Mouse (Mus musculus) cerebellum, adult (tissue): ENCODE measurements around the gene Rpap3.

ENCODE experiments used
- ATAC-seq: cut with Nextera tagmentation; 2 replicates; pipeline ENCODE4 v1.9.2; 2017; ENCODE audit warnings: mild to moderate bottlenecking, moderate library complexity, mixed read lengths; ENCODE audit not compliant: insufficient number of reproducible peaks, low FRiP score, low TSS enrichment

Gene Rpap3

GRCm38 (mm10) chr15:97658755-97659116, 46.9 kb downstream of the Rpap3 start:
- ATAC-seq: no peak

GRCm38 (mm10) chr15:97657856-97658754, 47.5 kb downstream of the Rpap3 start:
- 0 out of 2 replicates have a peak, but pooled peaks have one; percentile 26 for ATAC-seq

GRCm38 (mm10) chr15:97657420-97657819, 48.2 kb downstream of the Rpap3 start:
- no peak for ATAC-seq

- ATAC-seq: peak; percentile 96
Observed at GRCm38 (mm10) chr15:97649726-97650125, 55.9 kb downstream of the Rpap3 start.

GRCm38 (mm10) chr15:97648176-97648575, 57.4 kb downstream of the Rpap3 start:
- ATAC-seq: no peak

GRCm38 (mm10) chr15:97646426-97646825, 59.2 kb downstream of the Rpap3 start:
- ATAC-seq: no peak

GRCm38 (mm10) chr15:97643986-97644385, 61.6 kb downstream of the Rpap3 start:
- no peak for ATAC-seq
